Mouse (Mus musculus): ENCODE results near the gene Mcrip1. TPM values are rescaled to one million over a fixed set of nuclear protein-coding genes. Genes with fewer than 3 reads are reported as not detected.

Mcrip1 gene
- total RNA-seq, 2 experiments from 2014 or later, result 18.4 to 22.7 TPM

Other genes with a start within 250 kb of the Mcrip1 start
- 100 to 1,000 TPM; 158 to 253 TPM for gene Actg1, start 201.2 kb downstream of the Mcrip1 start, total RNA-seq (2021)
- under 1 TPM; 0.39 to 0.52 TPM for gene Fscn2, start 188.2 kb downstream of the Mcrip1 start, total RNA-seq (2021)
- gene Faap100, start 171.0 kb downstream of the Mcrip1 start, total RNA-seq (2021), result 10 to 100 TPM in 1 of 2 experiments, 1 to 10 TPM in 1; 8.3 to 19.3 TPM
- 100 to 1,000 TPM in 1 of 2 experiments, 10 to 100 TPM in 1; 84.6 to 100 TPM for gene Nploc4, start 112.0 kb downstream of the Mcrip1 start, total RNA-seq (2021)
- under 1 TPM in 1 of 2 experiments, not detected in 1; 0.57 TPM for gene Tspan10, start 107.1 kb downstream of the Mcrip1 start, total RNA-seq (2021)
- gene Pde6g, start 96.2 kb downstream of the Mcrip1 start, total RNA-seq (2021), result under 1 TPM; 0.33 to 0.39 TPM
- 10 to 100 TPM; 18.9 to 24.7 TPM for gene Oxld1, start 91.7 kb downstream of the Mcrip1 start, total RNA-seq (2021)
- 1 to 10 TPM; 5.7 to 6.2 TPM for gene Ccdc137, start 91.6 kb downstream of the Mcrip1 start, total RNA-seq (2021)
- gene Arl16, start 82.1 kb downstream of the Mcrip1 start, total RNA-seq (2021), result 1 to 10 TPM; 4.3 to 6.2 TPM
- 100 to 1,000 TPM; 130 to 136 TPM for gene Mrpl12, start 65.1 kb downstream of the Mcrip1 start, total RNA-seq (2021)
- gene Slc25a10, start 57.9 kb downstream of the Mcrip1 start, total RNA-seq (2021), result 1 to 10 TPM; 3.3 to 4.5 TPM
- gene Gcgr, start 19.0 kb downstream of the Mcrip1 start, total RNA-seq (2021), result under 1 TPM in 1 of 2 experiments, not detected in 1; 0.45 TPM
- gene Ppp1r27, start 1.4 kb upstream of the Mcrip1 start, total RNA-seq (2021), result 100 to 1,000 TPM; 140 to 577 TPM
- gene P4hb, start 23.5 kb upstream of the Mcrip1 start, total RNA-seq (2021), result 100 to 1,000 TPM; 188 to 221 TPM
- 10 to 100 TPM; 71.0 to 89.8 TPM for gene Arhgdia, start 31.9 kb upstream of the Mcrip1 start, total RNA-seq (2021)
- gene Alyref, start 48.6 kb upstream of the Mcrip1 start, total RNA-seq (2021), result 10 to 100 TPM; 42.8 to 48.6 TPM
- gene Anapc11, start 48.7 kb upstream of the Mcrip1 start, total RNA-seq (2021), result 10 to 100 TPM; 45.9 to 52.1 TPM
- gene Npb, start 58.8 kb upstream of the Mcrip1 start, total RNA-seq (2021), result not detected
- 10 to 100 TPM; 26.1 to 27.7 TPM for gene Pcyt2, start 68.2 kb upstream of the Mcrip1 start, total RNA-seq (2021)
- gene Sirt7, start 75.5 kb upstream of the Mcrip1 start, total RNA-seq (2021), result 1 to 10 TPM; 3.6 to 4.2 TPM
- 10 to 100 TPM; 50.2 to 58.8 TPM for gene Mafg, start 83.9 kb upstream of the Mcrip1 start, total RNA-seq (2021)
- gene Pycr1, start 94.0 kb upstream of the Mcrip1 start, total RNA-seq (2021), result 1 to 10 TPM; 2.8 to 3.2 TPM
- 100 to 1,000 TPM; 124 to 137 TPM for gene Myadml2, start 98.4 kb upstream of the Mcrip1 start, total RNA-seq (2021)
- not detected for gene Notum, start 111.4 kb upstream of the Mcrip1 start, total RNA-seq (2021)
- 10 to 100 TPM; 31.1 to 33.4 TPM for gene Aspscr1, start 123.2 kb upstream of the Mcrip1 start, total RNA-seq (2021)
- 10 to 100 TPM; 24.2 to 32.0 TPM for gene Cenpx, start 164.0 kb upstream of the Mcrip1 start, total RNA-seq (2021)
- 1 to 10 TPM; 2.3 to 3.0 TPM for gene Lrrc45, start 164.2 kb upstream of the Mcrip1 start, total RNA-seq (2021)
- gene Rac3, start 171.7 kb upstream of the Mcrip1 start, total RNA-seq (2021), result 1 to 10 TPM in 1 of 2 experiments, under 1 TPM in 1; 0.95 to 1.3 TPM
- 1 to 10 TPM; 8.2 to 9.6 TPM for gene Dcxr, start 177.6 kb upstream of the Mcrip1 start, total RNA-seq (2021)
- gene Cbr2, start 182.4 kb upstream of the Mcrip1 start, total RNA-seq (2021), result 10 to 100 TPM; 11.6 to 16.9 TPM
- 10 to 100 TPM; 20.4 to 22.2 TPM for gene Hmga1b, start 213.1 kb upstream of the Mcrip1 start, total RNA-seq (2021)
- gene Rfng, start 234.5 kb upstream of the Mcrip1 start, total RNA-seq (2021), result 10 to 100 TPM; 12.6 to 13.0 TPM
- gene Gps1, start 234.5 kb upstream of the Mcrip1 start, total RNA-seq (2021), result 10 to 100 TPM; 62.5 to 63.3 TPM
- 10 to 100 TPM; 27.6 to 28.6 TPM for gene Dus1l, start 246.7 kb upstream of the Mcrip1 start, total RNA-seq (2021)

Measured in gastrocnemius, adult 18-20 months (tissue).